Mouse (Mus musculus) inflammation-experienced regulatory T-cells (primary cell): Measurements from ENCODE around the gene Pfas. TPM values are rescaled to one million over a fixed set of nuclear protein-coding genes. Genes with fewer than 3 reads are reported as not detected.

Experiments
- polyA plus RNA-seq, 2 experiments: library from polyadenylated mRNA; unstranded; fragments of 100-300 nt; shearing (Covaris generic); gene quantifications; one replicate each; pipeline ENCODE4 v1.2.1; 2017

Gene Pfas
- polyA plus RNA-seq, result 1 to 10 TPM; 3.4 to 4.0 TPM

GRCm38 (mm10) chr11:69008182-69009121 lies at the start of gene Pfas:
TSS of gene Pfas (minus strand) at chr11:69008460.

GRCm38 (mm10) chr11:69045531-69046394 lies 37.5 kb upstream of the Pfas start, which contains the start of gene Aurkb:
TSS of gene Aurkb (plus strand) at chr11:69045647.

GRCm38 (mm10) chr11:69015644-69016441 lies 7.6 kb upstream of the Pfas start, which contains the start of gene Ctc1:
TSS of gene Ctc1 (plus strand) at chr11:69015911.

GRCm38 (mm10) chr11:68975085-68975484 lies 33.2 kb downstream of the Pfas start, which contains the start of gene Rangrf:
TSS of gene Rangrf (minus strand) at chr11:68975185.

GRCm38 (mm10) chr11:68967337-68968282 lies 40.6 kb downstream of the Pfas start, which contains the start of gene Slc25a35:
TSS of gene Slc25a35 (plus strand) at chr11:68968131.

DNA sequence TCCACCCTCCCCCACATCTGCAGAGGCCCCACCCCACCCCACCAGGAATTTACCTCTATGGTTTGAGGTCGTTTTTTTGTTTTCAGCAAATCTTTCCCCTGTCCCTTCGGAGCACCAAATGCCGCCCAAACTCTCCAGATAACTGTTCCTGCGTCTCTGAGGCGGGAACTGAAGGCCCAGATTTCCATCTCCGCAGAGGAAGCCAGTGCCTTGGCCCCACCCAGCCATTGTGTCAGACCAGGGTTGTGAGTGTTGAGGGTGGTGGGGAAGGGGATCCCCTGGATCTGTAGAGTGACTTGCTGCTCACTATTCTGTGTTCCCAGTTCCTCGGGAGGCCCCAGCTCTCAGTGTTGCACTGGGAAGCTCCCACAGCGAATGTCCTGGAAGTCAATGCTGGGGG lies 51.0 kb downstream of the Pfas start, which contains the start of gene Arhgef15:
TSS of gene Arhgef15 (minus strand) at position 173 of the 400 bp plus-strand sequence.

Other genes starting within 250 kb of the Pfas start
- 10 to 100 TPM; 58.3 to 68.8 TPM for gene Ndel1, start 136.6 kb downstream of the Pfas start, polyA plus RNA-seq
- gene Rnf222, start 119.9 kb downstream of the Pfas start, polyA plus RNA-seq, result under 1 TPM in 1 of 2 experiments, not detected in 1; 0.13 TPM
- 100 to 1,000 TPM; 738 to 754 TPM for gene Rpl26, start 106.9 kb downstream of the Pfas start, polyA plus RNA-seq
- gene Odf4, start 81.4 kb downstream of the Pfas start, polyA plus RNA-seq, result 1 to 10 TPM in 1 of 2 experiments, under 1 TPM in 1; 0.51 to 4.0 TPM
- gene Arhgef15, start 51.0 kb downstream of the Pfas start, polyA plus RNA-seq, result under 1 TPM; 0.19 to 0.78 TPM
- 10 to 100 TPM in 1 of 2 experiments, 1 to 10 TPM in 1; 6.6 to 12.5 TPM for gene Slc25a35, start 40.3 kb downstream of the Pfas start, polyA plus RNA-seq
- 10 to 100 TPM; 20.6 to 25.1 TPM for gene Rangrf, start 33.3 kb downstream of the Pfas start, polyA plus RNA-seq
- gene Ctc1, start 7.5 kb upstream of the Pfas start, polyA plus RNA-seq, result 10 to 100 TPM; 21.2 to 28.1 TPM
- gene Aurkb, start 37.2 kb upstream of the Pfas start, polyA plus RNA-seq, result 1 to 10 TPM; 3.4 to 5.2 TPM
- 1 to 10 TPM; 6.4 to 7.6 TPM for gene Borcs6, start 51.3 kb upstream of the Pfas start, polyA plus RNA-seq
- 1 to 10 TPM; 2.4 to 4.8 TPM for gene Tmem107, start 62.3 kb upstream of the Pfas start, polyA plus RNA-seq
- 100 to 1,000 TPM; 137 to 175 TPM for gene Vamp2, start 80.0 kb upstream of the Pfas start, polyA plus RNA-seq
- 10 to 100 TPM in 1 of 2 experiments, 1 to 10 TPM in 1; 4.8 to 12.0 TPM for gene Per1, start 86.8 kb upstream of the Pfas start, polyA plus RNA-seq
- gene Hes7, start 111.9 kb upstream of the Pfas start, polyA plus RNA-seq, result under 1 TPM in 1 of 2 experiments, not detected in 1; 0.51 TPM
- gene 9130213A22Rik, start 114.1 kb upstream of the Pfas start, polyA plus RNA-seq, result under 1 TPM in 1 of 2 experiments, not detected in 1; 0.40 TPM
- gene Aloxe3, start 117.4 kb upstream of the Pfas start, polyA plus RNA-seq, result 1 to 10 TPM in 1 of 2 experiments, under 1 TPM in 1; 0.27 to 1.6 TPM
- gene Alox12b, start 148.5 kb upstream of the Pfas start, polyA plus RNA-seq, result under 1 TPM in 1 of 2 experiments, not detected in 1; 0.18 TPM
- gene Alox8, start 189.4 kb upstream of the Pfas start, polyA plus RNA-seq, result 10 to 100 TPM in 1 of 2 experiments, 1 to 10 TPM in 1; 5.9 to 12.5 TPM
- under 1 TPM; 0.34 to 0.43 TPM for gene Gucy2e, start 228.6 kb upstream of the Pfas start, polyA plus RNA-seq